18 mouse cellular contexts compared by ENCODE assay signal in genomic region chr5:110595341-110595740, GRCm38 (mm10). TPM values are rescaled to one million over a fixed set of nuclear protein-coding genes. Genes with fewer than 3 reads are reported as not detected.
DNase-seq lines count a peak whose midpoint lies in the region; ATAC-seq and TF ChIP-seq lines count a peak whose summit lies in the region.
"Had no signal": no experiment of that assay in that cellular context is flagged by ENCODE, and none has a peak within 500 bp of the region (broad histone marks: within the 10 kb centered on the region; RNA-seq: fewer than 3 reads in every experiment).

No protein-coding gene starts in this region.

- DNase-seq in layer of hippocampus, adult 11-12 months (ENCODE audit: low spot score): peak; percentile 61
- DNase-seq in layer of hippocampus, postnatal 10 days (ENCODE audit: low spot score in 2 of 2): no peak
- DNase-seq in thymus, adult 2 months: peak; percentile 5
- no peak for DNase-seq in thymus, adult 18-20 months
- DNase-seq in left cerebral cortex, postnatal 25 days (ENCODE audit: low spot score in 2 of 2): peak; percentile 56 to 84
- no peak for DNase-seq in neural tube, embryonic 10.5 days (ENCODE audit: extremely low spot score, low spot score)
- no peak for DNase-seq in forebrain, postnatal 0 days
- DNase-seq: embryo, embryonic 11 days; heart, postnatal 36 days; retina, postnatal 1 day had no signal

- no peaks in the 10 kb centered on the region for H3K9me3 ChIP-seq in hindbrain, embryonic 13.5 days
- no peaks in the 10 kb centered on the region for H3K9me3 ChIP-seq in forebrain, postnatal 0 days (ENCODE audit: low read length)
- H3K9me3 ChIP-seq: heart, embryonic 10.5 days; midbrain, embryonic 13.5 days; neural tube, embryonic 13.5 days; stomach, embryonic 15.5 days had no signal

- no peaks in the 10 kb centered on the region for H3K27me3 ChIP-seq in thymus, adult 2 months (ENCODE audit: control insufficient read depth, insufficient read depth, low read length)
- 0 out of 2 replicates have a peak, but pooled peaks cover 10% of the 10 kb centered on the region for H3K27me3 ChIP-seq in hindbrain, embryonic 13.5 days
- no peaks in the 10 kb centered on the region; the same call in 1 of the 2 replicates for H3K27me3 ChIP-seq in forebrain, postnatal 0 days (ENCODE audit: insufficient read depth, low read length)
- H3K27me3 ChIP-seq: midbrain, embryonic 13.5 days; stomach, embryonic 15.5 days had no signal

- 57% methylated on average over 10 of the region's 10 CpGs for WGBS in thymus, adult 2 months
- WGBS in hindbrain, embryonic 13.5 days: 93% methylated on average over 10 of the region's 10 CpGs
- WGBS in forebrain, postnatal 0 days: 89% methylated on average over 10 of the region's 10 CpGs

- H3K4me1 ChIP-seq in thymus, adult 2 months (replicated peaks; ENCODE audit: control insufficient read depth, insufficient read depth, low read length): 0 out of 2 replicates have a peak, but pooled peaks cover 6% of the 10 kb centered on the region
- H3K4me1 ChIP-seq in hindbrain, embryonic 13.5 days (replicated peaks): peaks cover 20% of the 10 kb centered on the region
- peaks cover 5% of the 10 kb centered on the region; the same call in 1 of the 2 replicates for H3K4me1 ChIP-seq in forebrain, postnatal 0 days (ENCODE audit: insufficient read depth)
- H3K4me1 ChIP-seq: stomach, embryonic 15.5 days had no signal

- H3K27ac ChIP-seq in thymus, adult 2 months (ENCODE audit: control insufficient read depth, insufficient read depth, low read length): no peak overlapping the region
- H3K27ac ChIP-seq in hindbrain, embryonic 13.5 days: no peak overlapping the region
- no peak overlapping the region for H3K27ac ChIP-seq in forebrain, postnatal 0 days (ENCODE audit: low read depth, low read length)
- H3K27ac ChIP-seq: heart, embryonic 10.5 days; midbrain, embryonic 13.5 days; neural tube, embryonic 13.5 days; stomach, embryonic 15.5 days had no signal

- no peak overlapping the region for H3K9ac ChIP-seq in hindbrain, embryonic 13.5 days
- H3K9ac ChIP-seq in forebrain, postnatal 0 days: no peak overlapping the region
- H3K9ac ChIP-seq: midbrain, embryonic 13.5 days; neural tube, embryonic 13.5 days; stomach, embryonic 15.5 days had no signal

- intact Hi-C loops in left cerebral cortex, postnatal 25 days (cut with DNase I): loop anchor here (1.0 kb wide), 1 partner anchor 15 kb away; no protein-coding TSS in a partner anchor

- TF ChIP-seq POLR2A in thymus, adult 2 months (IDR thresholded peaks at IDR 0.05; ENCODE audit: control insufficient read depth, extremely low read depth, insufficient read depth, low read length, poor library complexity): no peak

- H3K4me2 ChIP-seq in hindbrain, embryonic 13.5 days: no peak overlapping the region
- no peak overlapping the region for H3K4me2 ChIP-seq in forebrain, postnatal 0 days (ENCODE audit: low read depth)
- H3K4me2 ChIP-seq: liver, embryonic 11.5 days; midbrain, embryonic 13.5 days; neural tube, embryonic 13.5 days; stomach, embryonic 15.5 days had no signal

- H3K4me3 ChIP-seq in thymus, adult 2 months (ENCODE audit: control insufficient read depth, insufficient read depth, low read length): no peak overlapping the region
- H3K4me3 ChIP-seq in hindbrain, embryonic 13.5 days: no peak overlapping the region
- H3K4me3 ChIP-seq in forebrain, postnatal 0 days (ENCODE audit: low read depth, low read length): no peak overlapping the region
- H3K4me3 ChIP-seq: erythroblast, embryonic 14.5 days; heart, embryonic 10.5 days; midbrain, embryonic 13.5 days; neural tube, embryonic 13.5 days; stomach, embryonic 15.5 days had no signal

- H3K36me3 ChIP-seq in thymus, adult 2 months (ENCODE audit: control insufficient read depth, insufficient read depth, low read length): no peaks in the 10 kb centered on the region
- H3K36me3 ChIP-seq in hindbrain, embryonic 13.5 days: peaks cover 24% of the 10 kb centered on the region
- 0 out of 2 replicates have a peak, but pooled peaks cover 3% of the 10 kb centered on the region for H3K36me3 ChIP-seq in forebrain, postnatal 0 days (ENCODE audit: insufficient read depth)
- H3K36me3 ChIP-seq: heart, embryonic 10.5 days; midbrain, embryonic 13.5 days; stomach, embryonic 15.5 days had no signal

- no peak for TF ChIP-seq CTCF in thymus, adult 2 months (IDR thresholded peaks at IDR 0.05; ENCODE audit: borderline replicate concordance, control insufficient read depth, extremely low read depth, insufficient read depth, low read length, poor library complexity)
- TF ChIP-seq CTCF in forebrain, postnatal 0 days (IDR thresholded peaks at IDR 0.05; ENCODE audit: low read depth): no peak

- no peak for ATAC-seq in hindbrain, embryonic 13.5 days (ENCODE audit: low FRiP score)
- ATAC-seq in forebrain, postnatal 0 days: no peak
- ATAC-seq: lung, postnatal 0 days; midbrain, embryonic 13.5 days had no signal

RNA-seq across cellular contexts. Expression of gene Galnt9, which starts 51.2 kb away (rescaled TPM):
- total RNA-seq in layer of hippocampus, postnatal 10 days (2021): 10 to 100 TPM; 76.5 to 77.2 TPM
- polyA plus RNA-seq in thymus, adult 2 months (2012; rRNA removed): 0.87 and 1.3 TPM in 2 replicates
- 100 to 1,000 TPM in 1 of 2 experiments, 10 to 100 TPM in 1; 90.0 to 123 TPM for total RNA-seq in left cerebral cortex, postnatal 25 days (2021)
- polyA plus RNA-seq in hindbrain, embryonic 13.5 days (2015; fragmentation: Nextera tagmentation; extraction: Ambion mirVana): 15.5 and 16.1 TPM in 2 replicates
- 27.8 and 29.3 TPM in 2 replicates for total RNA-seq in forebrain, postnatal 0 days (2014; rRNA removed)
- polyA plus RNA-seq in forebrain, postnatal 0 days (2015; fragmentation: Nextera tagmentation; extraction: Ambion mirVana): 20.0 and 21.2 TPM in 2 replicates
- total RNA-seq: heart, postnatal 36 days had no signal
- polyA plus RNA-seq: heart, embryonic 10.5 days had no signal

RNA-seq across cellular contexts. Expression of gene Noc4l, which starts 57.9 kb away (rescaled TPM):
- total RNA-seq in layer of hippocampus, postnatal 10 days (2021): 10 to 100 TPM; 35.3 to 40.7 TPM
- 140 and 153 TPM in 2 replicates for polyA plus RNA-seq in thymus, adult 2 months (2012; rRNA removed)
- 10 to 100 TPM; 24.9 to 25.6 TPM for total RNA-seq in left cerebral cortex, postnatal 25 days (2021)
- polyA plus RNA-seq in hindbrain, embryonic 13.5 days (2015; fragmentation: Nextera tagmentation; extraction: Ambion mirVana): 41.6 and 41.8 TPM in 2 replicates
- 27.0 and 36.9 TPM in 2 replicates for total RNA-seq in forebrain, postnatal 0 days (2014; rRNA removed)
- polyA plus RNA-seq in forebrain, postnatal 0 days (2015; fragmentation: Nextera tagmentation; extraction: Ambion mirVana): 40.4 and 47.2 TPM in 2 replicates

RNA-seq across cellular contexts. Expression of gene Ddx51, which starts 57.9 kb away (rescaled TPM):
- total RNA-seq in layer of hippocampus, postnatal 10 days (2021): 10 to 100 TPM; 24.9 to 32.0 TPM
- polyA plus RNA-seq in thymus, adult 2 months (2012; rRNA removed): 33.4 and 34.6 TPM in 2 replicates
- 10 to 100 TPM; 23.7 to 26.4 TPM for total RNA-seq in left cerebral cortex, postnatal 25 days (2021)
- polyA plus RNA-seq in hindbrain, embryonic 13.5 days (2015; fragmentation: Nextera tagmentation; extraction: Ambion mirVana): 14.8 and 16.5 TPM in 2 replicates
- 9.8 and 13.5 TPM in 2 replicates for total RNA-seq in forebrain, postnatal 0 days (2014; rRNA removed)
- 9.3 and 12.8 TPM in 2 replicates for polyA plus RNA-seq in forebrain, postnatal 0 days (2015; fragmentation: Nextera tagmentation; extraction: Ambion mirVana)

Comparison
In these comparisons a context has a peak if more than half of its experiments do, and no peak if none do; other contexts are left out.
1. DNase-seq: peak in layer of hippocampus, adult 11-12 months (single experiment), thymus, adult 2 months (single experiment) and left cerebral cortex, postnatal 25 days (2 of 2); none in layer of hippocampus, postnatal 10 days (0 of 2), thymus, adult 18-20 months (0 of 2), neural tube, embryonic 10.5 days (single experiment) and forebrain, postnatal 0 days (single experiment).